ENCODE assay signal across 8 mouse cellular contexts in the genomic region with DNA sequence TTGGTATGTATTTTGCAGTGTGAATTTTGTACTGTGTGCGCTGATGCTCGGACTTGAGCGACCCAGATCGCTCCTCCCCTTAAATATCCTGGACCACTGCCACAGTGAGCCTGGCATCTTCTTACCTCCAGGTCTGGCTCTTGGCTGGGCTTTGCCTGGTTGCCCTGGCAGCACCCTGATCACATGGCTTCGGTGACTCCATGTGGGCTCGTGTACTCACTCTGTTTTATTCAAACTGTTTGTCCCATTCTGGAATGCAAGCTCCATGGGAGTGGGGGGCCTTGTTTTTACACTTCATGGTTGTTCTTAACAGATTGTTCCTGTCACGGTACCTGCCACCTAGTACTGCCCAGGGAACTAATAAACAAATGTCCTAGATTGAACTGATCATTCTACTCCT. TPM values are rescaled to one million over a fixed set of nuclear protein-coding genes. Genes with fewer than 3 reads are reported as not detected.
A peak's percentile ranks its signal among the peaks of the same experiment; 100 is the strongest.
DNase-seq lines count a peak whose midpoint lies in the region; ATAC-seq and TF ChIP-seq lines count a peak whose summit lies in the region.

No protein-coding gene starts in this region.

- no peak overlapping the region for H3K9ac ChIP-seq in heart, adult 2 months (ENCODE audit: low read depth, low read length)
- no peak overlapping the region for H3K9ac ChIP-seq in heart, embryonic 11.5 days (ENCODE audit: low read depth, low read length)

- DNase-seq in heart, adult 2 months: peak; percentile 61 to 80
- peak; percentile 55 for DNase-seq in brain, embryonic 14.5 days (ENCODE audit: low read depth)
- peak; percentile 90 to 91 for DNase-seq in kidney, adult 8-10 months
- no peak for DNase-seq in spleen, adult 12 weeks (ENCODE audit: low spot score)
- no peak for DNase-seq in right cerebral cortex, adult 2 months (ENCODE audit: low spot score in 2 of 2)

- H3K79me2 ChIP-seq in heart, adult 2 months (replicated peaks; ENCODE audit: control insufficient read depth, insufficient read depth, low read length): peaks cover 1% of the 10 kb centered on the region; the same call in 1 of the 2 replicates
- H3K79me2 ChIP-seq in C2C12 (ENCODE audit: control insufficient read depth, insufficient read depth): peaks cover 35% of the 10 kb centered on the region

- TF ChIP-seq EP300 in heart, adult 2 months (IDR thresholded peaks at IDR 0.05; ENCODE audit: insufficient read depth, low read depth, low read length): peak; percentile 44; the same call in 1 of the 2 replicates

- ATAC-seq in heart, embryonic 11.5 days (replicated peaks; ENCODE audit: insufficient number of reproducible peaks, low FRiP score, low TSS enrichment): no peak
- no peak for ATAC-seq in activated CD4-positive, CD25-positive, alpha-beta regulatory T cell, adult 4 months

- no peak overlapping the region for H3K4me2 ChIP-seq in heart, embryonic 11.5 days

- peaks cover 13% of the 10 kb centered on the region for H3K4me1 ChIP-seq in heart, adult 2 months (ENCODE audit: control insufficient read depth, insufficient read depth, low read length)
- peaks cover 3% of the 10 kb centered on the region; the same call in 1 of the 2 replicates for H3K4me1 ChIP-seq in heart, embryonic 11.5 days (ENCODE audit: control insufficient read depth, insufficient read depth, low read length)

- no peak for TF ChIP-seq CTCF in heart, adult 2 months (IDR thresholded peaks at IDR 0.05)
- TF ChIP-seq CTCF in C2C12 (IDR thresholded peaks at IDR 0.05; ENCODE audit: control insufficient read depth, insufficient read depth, insufficient read length): no peak
- no peak for TF ChIP-seq CTCF in brain, embryonic 14.5 days (IDR thresholded peaks at IDR 0.05; ENCODE audit: borderline replicate concordance, extremely low read depth, insufficient read depth, insufficient read length)

- H3K27ac ChIP-seq in heart, adult 2 months: peak overlapping the region; percentile 68
- no peak overlapping the region for H3K27ac ChIP-seq in heart, embryonic 11.5 days (ENCODE audit: low read depth, low read length)

- no peaks in the 10 kb centered on the region for H3K9me3 ChIP-seq in heart, embryonic 11.5 days (replicated peaks; ENCODE audit: control insufficient read depth, low read length)

- peaks cover 12% of the 10 kb centered on the region for H3K79me3 ChIP-seq in C2C12 (ENCODE audit: low read depth)

- H3ac ChIP-seq in C2C12 (ENCODE audit: control insufficient read depth, insufficient read length, low read depth): no peak overlapping the region

- no peaks in the 10 kb centered on the region for H3K36me3 ChIP-seq in heart, adult 2 months (ENCODE audit: control insufficient read depth, insufficient read depth, low read length)
- H3K36me3 ChIP-seq in heart, embryonic 11.5 days (ENCODE audit: control insufficient read depth, insufficient read depth, low read length): no peaks in the 10 kb centered on the region
- H3K36me3 ChIP-seq in C2C12 (ENCODE audit: control insufficient read depth, insufficient read depth): peaks cover 3% of the 10 kb centered on the region

- H3K4me3 ChIP-seq in heart, adult 2 months: no peak overlapping the region
- no peak overlapping the region for H3K4me3 ChIP-seq in heart, embryonic 11.5 days (ENCODE audit: low read depth, low read length)
- no peak overlapping the region for H3K4me3 ChIP-seq in C2C12 (ENCODE audit: insufficient read depth, poor library complexity, severe bottlenecking)

- WGBS in heart, adult 2 months: 54% methylated on average over 7 of the region's 7 CpGs
- WGBS in heart, embryonic 11.5 days (ENCODE audit: insufficient replicate concordance): 73% methylated on average over 7 of the region's 7 CpGs

- intact Hi-C loops in heart, adult 2 months (cut with DNase I): loop anchor here (5.0 kb wide), 1 partner anchor 317 kb away; no protein-coding TSS in a partner anchor

- no peak for TF ChIP-seq POLR2A in heart, adult 2 months (IDR thresholded peaks at IDR 0.05; ENCODE audit: insufficient read depth, low read depth, low read length)
- no peak for TF ChIP-seq POLR2A in brain, embryonic 14.5 days (IDR thresholded peaks at IDR 0.05; ENCODE audit: borderline replicate concordance, extremely low read depth, insufficient read depth, insufficient read length, poor library complexity, severe bottlenecking)

- no peaks in the 10 kb centered on the region for H3K27me3 ChIP-seq in heart, adult 2 months (ENCODE audit: control insufficient read depth, insufficient read depth, low read length)
- no peaks in the 10 kb centered on the region for H3K27me3 ChIP-seq in heart, embryonic 11.5 days (ENCODE audit: control insufficient read depth, insufficient read depth, low read length)
- no peaks in the 10 kb centered on the region for H3K27me3 ChIP-seq in C2C12 (ENCODE audit: control insufficient read depth, insufficient read depth, insufficient read length)

TF ChIP-seq in C2C12, 6 proteins besides CTCF, POLR2A, EP300 and RAD21:
- TF ChIP-seq USF1 (IDR thresholded peaks at IDR 0.05; ENCODE audit: low read depth): peak; percentile 35
- no peak for TF ChIP-seq CEBPB (IDR thresholded peaks at IDR 0.05; ENCODE audit: low read depth)
- TF ChIP-seq FOSL1 (IDR thresholded peaks at IDR 0.05; ENCODE audit: insufficient read depth, low read length, poor library complexity, severe bottlenecking): no peak
- no peak for TF ChIP-seq MYOG (IDR thresholded peaks at IDR 0.05; ENCODE audit: control insufficient read depth, extremely low read depth, insufficient read length)
- TF ChIP-seq MAX (IDR thresholded peaks at IDR 0.05): no peak
- TF ChIP-seq MYOD1 (IDR thresholded peaks at IDR 0.05; ENCODE audit: control insufficient read depth, insufficient read length, low read depth): no peak
TF ChIP-seq in C2C12: peak in this region for 1.

RNA-seq across cellular contexts. Expression of a gene that starts 1.3 kb away (rescaled TPM):
- total RNA-seq in heart, adult 2 months (2021): 10 to 100 TPM; 22.3 to 26.0 TPM
- polyA plus RNA-seq in heart, adult 2 months (2012; rRNA removed): 19.0 and 20.3 TPM in 2 replicates
- 7.4 and 9.4 TPM in 2 replicates for polyA plus RNA-seq in heart, embryonic 11.5 days (2014; fragmentation: Nextera tagmentation; extraction: Ambion mirVana)
- polyA plus RNA-seq in C2C12 (2012; fragmentation: generic; extraction: Trizol): 10.2 TPM
- polyA plus RNA-seq in brain, embryonic 14.5 days (2012; rRNA removed): 15.0 and 16.1 TPM in 2 replicates
- polyA plus RNA-seq in activated CD4-positive, CD25-positive, alpha-beta regulatory T cell, adult 4 months (2017; shearing (Covaris generic)): 1 to 10 TPM; 5.2 to 7.7 TPM

RNA-seq across cellular contexts. Expression of a gene that starts 37.5 kb away (rescaled TPM):
- total RNA-seq in heart, adult 2 months (2021): 10 to 100 TPM; 85.9 to 93.3 TPM
- polyA plus RNA-seq in heart, adult 2 months (2012; rRNA removed): 106 and 107 TPM in 2 replicates
- polyA plus RNA-seq in heart, embryonic 11.5 days (2014; fragmentation: Nextera tagmentation; extraction: Ambion mirVana): 25.5 and 32.5 TPM in 2 replicates
- 27.7 TPM for polyA plus RNA-seq in C2C12 (2012; fragmentation: generic; extraction: Trizol)
- 67.6 and 74.0 TPM in 2 replicates for polyA plus RNA-seq in brain, embryonic 14.5 days (2012; rRNA removed)
- 1 to 10 TPM; 3.0 to 6.8 TPM for polyA plus RNA-seq in activated CD4-positive, CD25-positive, alpha-beta regulatory T cell, adult 4 months (2017; shearing (Covaris generic))

Comparison
In these comparisons a context has a peak if more than half of its experiments do, and no peak if none do; other contexts are left out.
1. DNase-seq: peak in heart, adult 2 months (2 of 2), brain, embryonic 14.5 days (single experiment) and kidney, adult 8-10 months (2 of 2); none in spleen, adult 12 weeks (single experiment) and right cerebral cortex, adult 2 months (0 of 2).